11 mouse cellular contexts compared by ENCODE assay signal in genomic region chr1:181332597-181332996, GRCm38 (mm10). TPM values are rescaled to one million over a fixed set of nuclear protein-coding genes. Genes with fewer than 3 reads are reported as not detected.
DNase-seq lines count a peak whose midpoint lies in the region; ATAC-seq lines count a peak whose summit lies in the region.
"Had no signal": no experiment of that assay in that cellular context is flagged by ENCODE, and none has a peak within 500 bp of the region (broad histone marks: within the 10 kb centered on the region; RNA-seq: fewer than 3 reads in every experiment).

No protein-coding gene starts in this region.

- DNase-seq in lung, postnatal 10 days, result peak; percentile 53
- no peak for DNase-seq in lung, adult 18-20 months
- DNase-seq in testis, postnatal 14 days (ENCODE audit: low spot score), result no peak
- DNase-seq: spleen, adult 18-20 months had no signal

- H3K4me3 ChIP-seq in liver, embryonic 15.5 days (replicated peaks), result no peak overlapping the region
- H3K4me3 ChIP-seq: embryonic facial prominence, embryonic 10.5 days; limb, embryonic 15.5 days had no signal

- ATAC-seq in granulocyte monocyte progenitor cell, adult 5-6 weeks (replicated peaks; ENCODE audit: poor library complexity, severe bottlenecking), result peak; percentile 98
- no peak for ATAC-seq in liver, embryonic 15.5 days (ENCODE audit: insufficient read depth)
- ATAC-seq in inflammation-experienced regulatory T-cells, adult 6 months, result no peak
- no peak for ATAC-seq in cerebellum, adult (ENCODE audit: insufficient number of reproducible peaks, low FRiP score, low TSS enrichment)

- no peaks in the 10 kb centered on the region for H3K27me3 ChIP-seq in liver, embryonic 15.5 days
- H3K27me3 ChIP-seq: limb, embryonic 15.5 days had no signal

- peaks cover 7% of the 10 kb centered on the region; the same call in 1 of the 2 replicates for H3K36me3 ChIP-seq in liver, embryonic 15.5 days (replicated peaks)
- H3K36me3 ChIP-seq: embryonic facial prominence, embryonic 10.5 days; limb, embryonic 15.5 days had no signal

- 17% methylated on average over 2 of the region's 2 CpGs for WGBS in liver, embryonic 15.5 days (ENCODE audit: insufficient replicate concordance)

- H3K9ac ChIP-seq in liver, embryonic 15.5 days, result 0 out of 2 replicates have a peak overlapping the region, but pooled peaks have one; percentile 1
- H3K9ac ChIP-seq: hindbrain, embryonic 14.5 days; limb, embryonic 15.5 days had no signal

- H3K4me2 ChIP-seq in liver, embryonic 15.5 days, result no peak overlapping the region
- H3K4me2 ChIP-seq: hindbrain, embryonic 14.5 days; limb, embryonic 15.5 days had no signal

- H3K27ac ChIP-seq in liver, embryonic 15.5 days (replicated peaks), result peak overlapping the region; percentile 63
- H3K27ac ChIP-seq: embryonic facial prominence, embryonic 10.5 days; hindbrain, embryonic 14.5 days; limb, embryonic 15.5 days had no signal

- peaks cover 87% of the 10 kb centered on the region for H3K4me1 ChIP-seq in liver, embryonic 15.5 days (replicated peaks)
- H3K4me1 ChIP-seq: embryonic facial prominence, embryonic 10.5 days; limb, embryonic 15.5 days had no signal

- 0 out of 2 replicates have a peak, but pooled peaks cover 8% of the 10 kb centered on the region for H3K9me3 ChIP-seq in liver, embryonic 15.5 days (replicated peaks)
- H3K9me3 ChIP-seq: embryonic facial prominence, embryonic 10.5 days; limb, embryonic 15.5 days had no signal

RNA-seq across cellular contexts. Expression of gene Cnih3, which starts 19.8 kb away (rescaled TPM):
- not detected in 2 replicates for total RNA-seq in granulocyte monocyte progenitor cell, adult 5-6 weeks (2014; fragmentation: Nextera tagmentation)
- not detected in 2 replicates for total RNA-seq in granulocyte monocyte progenitor cell, adult 5-6 weeks (2017)
- polyA plus RNA-seq in liver, embryonic 15.5 days (2015; fragmentation: Nextera tagmentation; extraction: Ambion mirVana), result 0.03 TPM in 1 of 2 replicates, not detected in the other
- not detected for polyA plus RNA-seq in inflammation-experienced regulatory T-cells, adult 6 months (2017; shearing (Covaris generic))
